ENCODE assay signal across 8 mouse cellular contexts in genomic region chr4:148871751-148872334, GRCm38 (mm10).
DNase-seq lines count a peak whose midpoint lies in the region; ATAC-seq lines count a peak whose summit lies in the region.

No protein-coding gene starts in this region.

- H3K27me3 ChIP-seq in intestine, embryonic 16.5 days (replicated peaks; ENCODE audit: control insufficient read depth, insufficient read depth, low read length), result 0 out of 2 replicates have a peak, but pooled peaks cover 2% of the 10 kb centered on the region

- peak overlapping the region; percentile 10; the same call in 1 of the 2 replicates for H3K9ac ChIP-seq in intestine, embryonic 16.5 days (ENCODE audit: low read depth, low read length)

- peaks cover 4% of the 10 kb centered on the region; the same call in 1 of the 2 replicates for H3K4me1 ChIP-seq in intestine, embryonic 16.5 days (ENCODE audit: control insufficient read depth, insufficient read depth, low read length)

- peak; percentile 95 for DNase-seq in left cerebral cortex, postnatal 4 days
- DNase-seq in left cerebral cortex, adult 8-10 months (ENCODE audit: low spot score in 2 of 2), result no peak
- DNase-seq in cerebellum, postnatal 14 days, result peak; percentile 94 to 98
- DNase-seq in gastrocnemius, postnatal 10 days, result peak; percentile 71
- peak; percentile 53 for DNase-seq in lung, postnatal 25 days (ENCODE audit: low spot score)
- DNase-seq in B cell, adult 2 months, result no peak

- intact Hi-C loops in left cerebral cortex, postnatal 4 days (cut with DNase I), result no loop called here

- 38% methylated on average over 10 of the region's 10 CpGs for WGBS in intestine, embryonic 16.5 days

- no peak overlapping the region for H3K4me2 ChIP-seq in intestine, embryonic 16.5 days (ENCODE audit: low read depth, low read length)

- H3K4me3 ChIP-seq in intestine, embryonic 16.5 days (ENCODE audit: low read length), result no peak overlapping the region

- 0 out of 2 replicates have a peak, but pooled peaks have one; percentile 29 for ATAC-seq in intestine, embryonic 16.5 days
- ATAC-seq in erythroblast, adult 5-6 weeks (replicated peaks; ENCODE audit: low FRiP score, poor library complexity, severe bottlenecking), result no peak

- no peak overlapping the region for H3K27ac ChIP-seq in intestine, embryonic 16.5 days (ENCODE audit: low read length)

- no peaks in the 10 kb centered on the region for H3K36me3 ChIP-seq in intestine, embryonic 16.5 days (ENCODE audit: control insufficient read depth, insufficient read depth, low read length)

- no peaks in the 10 kb centered on the region for H3K9me3 ChIP-seq in intestine, embryonic 16.5 days (ENCODE audit: control insufficient read depth, low read length)

Comparison
In these comparisons a context has a peak if more than half of its experiments do, and no peak if none do; other contexts are left out.
1. DNase-seq: peak in left cerebral cortex, postnatal 4 days (single experiment), cerebellum, postnatal 14 days (2 of 2), gastrocnemius, postnatal 10 days (single experiment) and lung, postnatal 25 days (single experiment); none in left cerebral cortex, adult 8-10 months (0 of 2) and B cell, adult 2 months (0 of 2).